Mouse (Mus musculus): ENCODE measurements at regions not wholly inside any gene's neighbourhood (a gene's known extent, or its start where the extent isn't known, plus 50 kb on each side); places are given as distances from the start of the nearest gene placed in this dataset.

GRCm38 (mm10) chrX:110307645-110308044, 506.4 kb upstream of the Pou3f4 start:
- no peak overlapping the region for H3K4me2 ChIP-seq (ENCODE audit: low read depth, low read length)
- ATAC-seq (replicated peaks; ENCODE audit: insufficient number of reproducible peaks, low FRiP score, low TSS enrichment, low read depth) (0 out of 2 replicates have a peak, but pooled peaks have one; percentile 62), DNase-seq (ENCODE audit: low spot score) (no peak)
- H3K4me1 ChIP-seq (ENCODE audit: control insufficient read depth, insufficient read depth, low read length): no peaks in the 10 kb centered on the region
- no peaks in the 10 kb centered on the region for H3K36me3 ChIP-seq (replicated peaks; ENCODE audit: control insufficient read depth, insufficient read depth, low read depth, low read length)
- H3K27ac ChIP-seq (replicated peaks; ENCODE audit: low read depth, low read length): no peak overlapping the region
- H3K4me3 ChIP-seq (ENCODE audit: low read depth, low read length): no peak overlapping the region
- no peak overlapping the region for H3K9ac ChIP-seq (replicated peaks; ENCODE audit: low read length)
- H3K9me3 ChIP-seq (replicated peaks; ENCODE audit: control insufficient read depth, low read length): no peaks in the 10 kb centered on the region
- no peaks in the 10 kb centered on the region for H3K27me3 ChIP-seq (ENCODE audit: control insufficient read depth, insufficient read depth, low read length)
- 49% methylated on average over 2 of the region's 2 CpGs for WGBS

- 89% methylated on average over 2 of the region's 2 CpGs for WGBS
- no peak overlapping the region for H3K4me3 ChIP-seq (ENCODE audit: low read depth, low read length)
- no peak overlapping the region for H3K27ac ChIP-seq (replicated peaks; ENCODE audit: low read depth, low read length)
- DNase-seq (ENCODE audit: low spot score): no peak
- no peak overlapping the region for H3K4me2 ChIP-seq (ENCODE audit: low read depth, low read length)
- no peaks in the 10 kb centered on the region for H3K9me3 ChIP-seq (replicated peaks; ENCODE audit: control insufficient read depth, low read length)
- H3K36me3 ChIP-seq (replicated peaks; ENCODE audit: control insufficient read depth, insufficient read depth, low read depth, low read length): no peaks in the 10 kb centered on the region
- no peaks in the 10 kb centered on the region for H3K27me3 ChIP-seq (ENCODE audit: control insufficient read depth, insufficient read depth, low read length)
- no peak for ATAC-seq (replicated peaks; ENCODE audit: insufficient number of reproducible peaks, low FRiP score, low TSS enrichment, low read depth)
- H3K9ac ChIP-seq (replicated peaks; ENCODE audit: low read length): no peak overlapping the region
- no peaks in the 10 kb centered on the region for H3K4me1 ChIP-seq (ENCODE audit: control insufficient read depth, insufficient read depth, low read length)
These were observed 505.3 kb upstream of the Pou3f4 start for GRCm38 (mm10) chrX:110308810-110309209.

GRCm38 (mm10) chrX:110317825-110318769, 496.0 kb upstream of the Pou3f4 start:
- no peak overlapping the region for H3K27ac ChIP-seq (replicated peaks; ENCODE audit: low read depth, low read length)
- H3K4me3 ChIP-seq (ENCODE audit: low read depth, low read length): no peak overlapping the region
- no peak for DNase-seq (ENCODE audit: low spot score)
- H3K9ac ChIP-seq (replicated peaks; ENCODE audit: low read length): no peak overlapping the region
- no peak for ATAC-seq (replicated peaks; ENCODE audit: insufficient number of reproducible peaks, low FRiP score, low TSS enrichment, low read depth)
- H3K4me1 ChIP-seq (ENCODE audit: control insufficient read depth, insufficient read depth, low read length): no peaks in the 10 kb centered on the region
- 39% methylated on average over 8 of the region's 8 CpGs for WGBS
- no peaks in the 10 kb centered on the region for H3K27me3 ChIP-seq (ENCODE audit: control insufficient read depth, insufficient read depth, low read length)
- no peaks in the 10 kb centered on the region for H3K36me3 ChIP-seq (replicated peaks; ENCODE audit: control insufficient read depth, insufficient read depth, low read depth, low read length)
- no peaks in the 10 kb centered on the region for H3K9me3 ChIP-seq (replicated peaks; ENCODE audit: control insufficient read depth, low read length)
- H3K4me2 ChIP-seq (ENCODE audit: low read depth, low read length): no peak overlapping the region

DNA sequence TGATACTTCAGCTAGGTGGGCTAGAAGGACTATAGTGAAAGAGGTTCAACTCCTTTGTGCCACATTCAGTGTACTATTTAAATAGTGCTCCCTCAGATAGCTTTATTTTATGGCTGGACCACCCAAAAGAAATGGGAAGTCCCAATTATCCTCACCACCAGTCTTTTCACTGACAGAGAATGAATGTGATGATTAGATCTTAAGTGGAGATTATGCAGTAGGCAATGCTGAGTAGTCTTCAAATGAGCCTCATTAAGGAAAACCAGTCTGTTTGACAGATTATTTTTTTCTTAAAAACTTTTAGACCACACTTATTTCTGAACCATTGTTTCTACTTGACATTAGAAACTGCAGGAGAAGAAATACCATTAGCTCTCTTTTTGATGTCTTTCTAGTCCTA, 493.8 kb upstream of the Pou3f4 start:
- no peak for DNase-seq (ENCODE audit: low spot score)

DNA sequence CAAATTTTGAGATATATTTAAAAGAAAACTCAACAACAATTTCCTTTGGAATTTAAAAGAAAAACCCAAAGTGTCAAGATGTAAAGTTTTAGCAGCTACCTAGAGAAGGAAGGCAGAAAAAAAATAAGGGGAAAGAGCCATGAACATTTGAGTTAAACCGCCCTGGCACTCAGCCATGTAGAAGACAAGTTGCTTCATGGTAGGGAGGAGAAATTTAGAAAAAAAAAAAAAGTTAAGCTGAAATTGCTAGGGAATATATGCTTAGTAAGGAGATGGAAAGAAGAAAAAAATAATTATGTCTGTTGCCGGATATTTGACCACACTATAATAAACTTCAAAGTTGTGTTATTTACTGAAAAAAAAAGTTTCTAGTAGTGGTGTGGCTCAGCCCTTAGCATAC, 479.8 kb upstream of the Pou3f4 start:
- WGBS: 95% methylated on average over 2 of the region's 2 CpGs
- Histone ChIP-seq H3K9ac (replicated peaks; ENCODE audit: low read length) (no peak overlapping the region), H3K36me3 (replicated peaks; ENCODE audit: control insufficient read depth, insufficient read depth, low read depth, low read length) (no peaks in the 10 kb centered on the region), H3K27me3 (ENCODE audit: control insufficient read depth, insufficient read depth, low read length) (no peaks in the 10 kb centered on the region), H3K4me3 (ENCODE audit: low read depth, low read length) (no peak overlapping the region), H3K4me2 (ENCODE audit: low read depth, low read length) (no peak overlapping the region), H3K9me3 (replicated peaks; ENCODE audit: control insufficient read depth, low read length) (no peaks in the 10 kb centered on the region), H3K4me1 (ENCODE audit: control insufficient read depth, insufficient read depth, low read length) (no peaks in the 10 kb centered on the region), H3K27ac (replicated peaks; ENCODE audit: low read depth, low read length) (no peak overlapping the region)
- ATAC-seq (replicated peaks; ENCODE audit: insufficient number of reproducible peaks, low FRiP score, low TSS enrichment, low read depth): no peak
- DNase-seq (ENCODE audit: low spot score): no peak

More for the DNA sequence above, 493.8 kb upstream of the Pou3f4 start:
- H3K4me1 ChIP-seq (ENCODE audit: control insufficient read depth, insufficient read depth, low read length): no peaks in the 10 kb centered on the region
- no peak overlapping the region for H3K4me2 ChIP-seq (ENCODE audit: low read depth, low read length)
- H3K9me3 ChIP-seq (replicated peaks; ENCODE audit: control insufficient read depth, low read length): no peaks in the 10 kb centered on the region
- no peak overlapping the region for H3K9ac ChIP-seq (replicated peaks; ENCODE audit: low read length)
- H3K4me3 ChIP-seq (ENCODE audit: low read depth, low read length): no peak overlapping the region
- no peak overlapping the region for H3K27ac ChIP-seq (replicated peaks; ENCODE audit: low read depth, low read length)
- H3K27me3 ChIP-seq (ENCODE audit: control insufficient read depth, insufficient read depth, low read length): no peaks in the 10 kb centered on the region
- no peak for ATAC-seq (replicated peaks; ENCODE audit: insufficient number of reproducible peaks, low FRiP score, low TSS enrichment, low read depth)
- no peaks in the 10 kb centered on the region for H3K36me3 ChIP-seq (replicated peaks; ENCODE audit: control insufficient read depth, insufficient read depth, low read depth, low read length)

GRCm38 (mm10) chrX:110335013-110335412, 479.1 kb upstream of the Pou3f4 start:
- no peak overlapping the region for H3K4me3 ChIP-seq (ENCODE audit: low read depth, low read length)
- H3K36me3 ChIP-seq (replicated peaks; ENCODE audit: control insufficient read depth, insufficient read depth, low read depth, low read length): no peaks in the 10 kb centered on the region
- DNase-seq (ENCODE audit: low spot score) (no peak), ATAC-seq (replicated peaks; ENCODE audit: insufficient number of reproducible peaks, low FRiP score, low TSS enrichment, low read depth) (no peak)
- no peaks in the 10 kb centered on the region for H3K4me1 ChIP-seq (ENCODE audit: control insufficient read depth, insufficient read depth, low read length)
- H3K27me3 ChIP-seq (ENCODE audit: control insufficient read depth, insufficient read depth, low read length): no peaks in the 10 kb centered on the region
- no peak overlapping the region for H3K9ac ChIP-seq (replicated peaks; ENCODE audit: low read length)
- H3K9me3 ChIP-seq (replicated peaks; ENCODE audit: control insufficient read depth, low read length): no peaks in the 10 kb centered on the region
- no peak overlapping the region for H3K4me2 ChIP-seq (ENCODE audit: low read depth, low read length)
- no peak overlapping the region for H3K27ac ChIP-seq (replicated peaks; ENCODE audit: low read depth, low read length)
- WGBS: 94% methylated on average over 1 of the region's 1 CpGs

Data from embryonic facial prominence, embryonic 11.5 days (tissue).